ENCODE assay signal across 29 mouse cellular contexts in the genomic region with DNA sequence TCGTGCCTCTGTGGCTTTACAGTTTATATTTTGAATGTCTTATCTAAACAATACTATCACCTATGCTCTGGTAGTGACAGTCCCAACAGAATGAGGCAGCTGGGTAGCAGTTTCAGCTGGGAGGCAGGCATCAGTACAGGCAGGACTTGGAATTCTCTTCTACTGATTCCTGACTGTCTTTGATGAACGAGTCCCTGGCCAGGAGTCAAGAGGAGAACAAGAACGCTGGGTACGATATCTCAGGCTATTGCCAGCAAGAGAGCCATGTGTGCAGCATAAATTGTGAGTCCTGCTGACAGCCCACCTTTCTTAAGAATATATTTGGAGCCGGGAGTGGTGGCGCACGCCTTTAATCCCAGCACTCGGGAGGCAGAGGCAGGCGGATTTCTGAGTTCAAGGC. TPM values are rescaled to one million over a fixed set of nuclear protein-coding genes. Genes with fewer than 3 reads are reported as not detected.
DNase-seq lines count a peak whose midpoint lies in the region; ATAC-seq and TF ChIP-seq lines count a peak whose summit lies in the region.
"Had no signal": no experiment of that assay in that cellular context is flagged by ENCODE, and none has a peak within 500 bp of the region (broad histone marks: within the 10 kb centered on the region; RNA-seq: fewer than 3 reads in every experiment).

No protein-coding gene starts in this region.

- WGBS in heart, postnatal 0 days: 53% methylated on average over 9 of the region's 9 CpGs
- WGBS in lung, adult 2 months: 37% methylated on average over 8 of the region's 9 CpGs

- H3K4me3 ChIP-seq in gastrocnemius, adult 2 months: peak overlapping the region; percentile 81
- H3K4me3 ChIP-seq in heart, postnatal 0 days (ENCODE audit: low read depth, low read length): no peak overlapping the region
- H3K4me3 ChIP-seq in lung, adult 2 months (replicated peaks; ENCODE audit: extremely low read depth, low read depth, low read length): peak overlapping the region; percentile 25
- H3K4me3 ChIP-seq: forebrain, embryonic 10.5 days; forebrain, embryonic 15.5 days; midbrain, embryonic 13.5 days; neural tube, embryonic 13.5 days; stomach, embryonic 15.5 days had no signal

- no peak for TF ChIP-seq POLR2A in lung, adult 2 months (IDR thresholded peaks at IDR 0.05; ENCODE audit: borderline replicate concordance, extremely low read depth, low read depth, low read length)

- no peak overlapping the region for H3K9ac ChIP-seq in heart, postnatal 0 days (replicated peaks; ENCODE audit: low read depth, low read length)
- H3K9ac ChIP-seq: embryonic facial prominence, embryonic 13.5 days; forebrain, embryonic 15.5 days; heart, embryonic 15.5 days; lung, embryonic 14.5 days; midbrain, embryonic 13.5 days; neural tube, embryonic 13.5 days; stomach, embryonic 15.5 days had no signal

- TF ChIP-seq EP300 in heart, postnatal 0 days (IDR thresholded peaks at IDR 0.05; ENCODE audit: low read depth): no peak

- H3K27ac ChIP-seq in gastrocnemius, adult 2 months: peak overlapping the region; percentile 97
- H3K27ac ChIP-seq in heart, postnatal 0 days (ENCODE audit: low read depth): peak overlapping the region; percentile 22; the same call in 1 of the 2 replicates
- H3K27ac ChIP-seq: embryonic facial prominence, embryonic 13.5 days; forebrain, embryonic 10.5 days; forebrain, embryonic 15.5 days; heart, embryonic 15.5 days; kidney, postnatal 0 days; macrophage; midbrain, embryonic 13.5 days; neural tube, embryonic 13.5 days; stomach, embryonic 15.5 days had no signal

- ATAC-seq in heart, postnatal 0 days (ENCODE audit: insufficient read depth, low read depth): no peak
- ATAC-seq: forebrain, embryonic 15.5 days; hindbrain, embryonic 16.5 days; midbrain, embryonic 13.5 days; Patski had no signal

- no peak overlapping the region for H3K4me2 ChIP-seq in heart, postnatal 0 days (ENCODE audit: low read depth, low read length)
- H3K4me2 ChIP-seq: forebrain, embryonic 15.5 days; midbrain, embryonic 13.5 days had no signal

- intact Hi-C loops in gastrocnemius, adult 2 months (cut with DNase I): loop anchor here (5.0 kb wide), 1 partner anchor 158 kb away; no protein-coding TSS in a partner anchor
- intact Hi-C loops in heart, postnatal 10 days (cut with DNase I): loop anchor here (5.0 to 10.0 kb wide), 3 partner anchors 33 to 376 kb away; a partner anchor contains a TSS

- H3K4me1 ChIP-seq in heart, postnatal 0 days (ENCODE audit: control insufficient read depth, insufficient read depth): 0 out of 2 replicates have a peak, but pooled peaks cover 5% of the 10 kb centered on the region
- peaks cover 15% of the 10 kb centered on the region for H3K4me1 ChIP-seq in lung, adult 2 months (ENCODE audit: control insufficient read depth, insufficient read depth, low read length)
- H3K4me1 ChIP-seq: heart, embryonic 15.5 days; stomach, embryonic 15.5 days had no signal

- DNase-seq in gastrocnemius, adult 2 months: peak; percentile 52
- no peak for DNase-seq in gastrocnemius, postnatal 10 days
- DNase-seq in heart, postnatal 0 days (ENCODE audit: low spot score): no peak
- no peak for DNase-seq in heart, postnatal 10 days
- DNase-seq in lung, adult 2 months: no peak
- DNase-seq in lung, adult 18-20 months: no peak
- peak; percentile 24 for DNase-seq in adipocyte (ENCODE audit: low spot score)
- no peak for DNase-seq in left cerebral cortex, adult 9 months (ENCODE audit: low spot score in 2 of 2)
- DNase-seq: adrenal gland, postnatal 14 days; cerebellum, adult 11-12 months; cerebellum, adult 9-11 months; gastrocnemius, postnatal 25 days; kidney, adult 8-10 months; kidney, postnatal 4 days; left cerebral cortex, postnatal 4 days; lung, embryonic 14.5 days; right cerebral cortex, postnatal 4 days; thymus, postnatal 14 days had no signal

- no peaks in the 10 kb centered on the region for H3K9me3 ChIP-seq in heart, postnatal 0 days (replicated peaks; ENCODE audit: control insufficient read depth, low read length)
- H3K9me3 ChIP-seq: embryonic facial prominence, embryonic 13.5 days; forebrain, embryonic 10.5 days; forebrain, embryonic 15.5 days; heart, embryonic 15.5 days; midbrain, embryonic 13.5 days; neural tube, embryonic 13.5 days; stomach, embryonic 15.5 days had no signal

- TF ChIP-seq CTCF in gastrocnemius, adult 2 months (IDR thresholded peaks at IDR 0.05): no peak
- no peak for TF ChIP-seq CTCF in heart, postnatal 0 days (IDR thresholded peaks at IDR 0.05; ENCODE audit: low read depth)
- no peak for TF ChIP-seq CTCF in lung, adult 2 months (IDR thresholded peaks at IDR 0.05; ENCODE audit: insufficient read depth, low read length)

- H3K27me3 ChIP-seq in heart, postnatal 0 days (ENCODE audit: control insufficient read depth, insufficient read depth, low read length): no peaks in the 10 kb centered on the region
- H3K27me3 ChIP-seq: Patski; stomach, embryonic 15.5 days had no signal

- no peaks in the 10 kb centered on the region for H3K36me3 ChIP-seq in heart, postnatal 0 days (replicated peaks; ENCODE audit: control insufficient read depth, insufficient read depth, low read length)
- H3K36me3 ChIP-seq: embryonic facial prominence, embryonic 13.5 days; forebrain, embryonic 10.5 days; forebrain, embryonic 15.5 days; heart, embryonic 15.5 days; midbrain, embryonic 13.5 days; neural tube, embryonic 13.5 days; stomach, embryonic 15.5 days had no signal

RNA-seq across cellular contexts. Expression of a gene that starts 1.9 kb away (rescaled TPM):
- total RNA-seq in gastrocnemius, adult 2 months (2021): 1 to 10 TPM; 7.6 to 9.1 TPM
- total RNA-seq in gastrocnemius, postnatal 10 days (2021): 1 to 10 TPM; 7.0 to 7.6 TPM
- 6.3 and 8.3 TPM in 2 replicates for total RNA-seq in heart, postnatal 0 days (2014; rRNA removed; ENCODE audit: low replicate concordance)
- polyA plus RNA-seq in heart, postnatal 0 days (2015; fragmentation: Nextera tagmentation; extraction: Ambion mirVana): 4.2 and 5.1 TPM in 2 replicates
- 10 to 100 TPM; 14.2 to 15.8 TPM for total RNA-seq in heart, postnatal 10 days (2021)
- polyA plus RNA-seq in lung, adult 2 months (2012; rRNA removed): 66.0 and 85.2 TPM in 2 replicates

RNA-seq across cellular contexts. Expression of a gene that starts 22.2 kb away (rescaled TPM):
- total RNA-seq in gastrocnemius, adult 2 months (2021): 10 to 100 TPM in 1 of 2 experiments, 1 to 10 TPM in 1; 9.6 to 11.0 TPM
- 1 to 10 TPM; 6.3 TPM for total RNA-seq in gastrocnemius, postnatal 10 days (2021)
- 0.08 and 0.11 TPM in 2 replicates for total RNA-seq in heart, postnatal 0 days (2014; rRNA removed; ENCODE audit: low replicate concordance)
- polyA plus RNA-seq in heart, postnatal 0 days (2015; fragmentation: Nextera tagmentation; extraction: Ambion mirVana): 6.4 and 7.0 TPM in 2 replicates
- 10 to 100 TPM in 1 of 2 experiments, 1 to 10 TPM in 1; 9.3 to 13.7 TPM for total RNA-seq in heart, postnatal 10 days (2021)
- 1.4 and 2.4 TPM in 2 replicates for polyA plus RNA-seq in lung, adult 2 months (2012; rRNA removed)

Comparison
In these comparisons a context has a peak if more than half of its experiments do, and no peak if none do; other contexts are left out.
1. DNase-seq: peak in gastrocnemius, adult 2 months (single experiment) and adipocyte (single experiment); none in gastrocnemius, postnatal 10 days (single experiment), heart, postnatal 0 days (single experiment), heart, postnatal 10 days (0 of 2), lung, adult 2 months (single experiment), lung, adult 18-20 months (0 of 2) and left cerebral cortex, adult 9 months (0 of 2).